Mouse (Mus musculus): ENCODE measurements at regions not wholly inside any gene's neighbourhood (a gene's known extent, or its start where the extent isn't known, plus 50 kb on each side); places are given as distances from the start of the nearest gene placed in this dataset.

DNA sequence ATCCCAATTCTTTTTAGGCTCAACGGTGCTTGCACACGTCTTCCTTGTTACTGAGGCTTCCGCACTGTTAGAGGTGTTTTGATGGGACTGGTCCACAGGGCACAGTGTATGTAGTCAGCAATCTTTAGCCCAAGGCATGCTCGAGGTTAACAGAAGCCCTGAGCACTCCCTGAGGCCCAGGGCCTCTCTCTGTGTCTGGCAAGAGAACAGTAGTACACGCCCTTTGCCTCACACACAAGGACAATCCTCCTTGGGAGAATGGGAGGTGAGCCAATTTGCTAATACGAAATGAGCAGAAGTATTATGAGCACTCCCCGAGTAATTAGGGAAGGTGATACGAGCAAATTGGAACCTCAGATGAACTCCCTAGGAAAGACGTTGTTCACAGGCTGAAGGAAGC, 136.5 kb upstream of the Arglu1 start:
- no peak for TF ChIP-seq CTCF (IDR thresholded peaks at IDR 0.05)
- peak overlapping the region; percentile 63 for H3K27ac ChIP-seq
- intact Hi-C loops (cut with DNase I), result loop anchor here (5.0 kb wide), 1 partner anchor 54 kb away; no protein-coding TSS in a partner anchor

GRCm38 (mm10) chr8:8824886-8825285, 134.6 kb upstream of the Arglu1 start:
- Histone ChIP-seq H3K27ac (no peak overlapping the region), H3K4me3 (no peak overlapping the region)
- TF ChIP-seq CTCF (IDR thresholded peaks at IDR 0.05), result no peak
- no peak for DNase-seq
- intact Hi-C loops (cut with DNase I), result loop anchor here (5.0 kb wide), 2 partner anchors 53 to 167 kb away; no protein-coding TSS in a partner anchor

More for the DNA sequence above, 136.5 kb upstream of the Arglu1 start:
- no peak overlapping the region; the same call in 1 of the 2 replicates for H3K4me3 ChIP-seq
- peak; percentile 57 for DNase-seq

- no peak for DNase-seq
- Histone ChIP-seq H3K27ac (no peak overlapping the region), H3K4me3 (no peak overlapping the region)
- intact Hi-C loops (cut with DNase I), result loop anchor here (5.0 kb wide), 1 partner anchor 171 kb away; no protein-coding TSS in a partner anchor
- TF ChIP-seq CTCF (IDR thresholded peaks at IDR 0.05), result no peak
These were observed 130.8 kb upstream of the Arglu1 start for GRCm38 (mm10) chr8:8821119-8821518.

DNA sequence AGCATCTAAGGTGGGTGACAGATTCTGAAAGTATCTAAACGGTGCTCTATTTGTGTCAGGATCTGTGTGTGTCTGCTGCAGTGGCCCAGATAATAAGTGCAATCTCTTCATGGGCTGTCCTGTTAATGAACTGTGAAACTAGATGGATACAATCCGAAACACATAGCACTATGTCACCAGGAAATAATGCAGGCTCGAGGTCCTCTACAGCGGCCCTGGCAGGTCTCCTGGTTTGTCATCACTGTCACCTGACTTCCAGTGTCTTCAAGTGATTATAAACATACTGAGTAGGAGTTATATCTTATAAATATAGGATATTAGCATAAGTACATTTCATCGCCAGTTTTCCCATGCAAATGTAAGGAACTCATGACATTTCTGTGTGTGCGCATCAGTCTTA, 130.3 kb upstream of the Arglu1 start:
- TF ChIP-seq CTCF (IDR thresholded peaks at IDR 0.05), result no peak
- no peak overlapping the region for H3K4me3 ChIP-seq
- H3K27ac ChIP-seq, result no peak overlapping the region
- intact Hi-C loops (cut with DNase I), result loop anchor here (5.0 kb wide), 1 partner anchor 172 kb away; no protein-coding TSS in a partner anchor
- no peak for DNase-seq

DNA sequence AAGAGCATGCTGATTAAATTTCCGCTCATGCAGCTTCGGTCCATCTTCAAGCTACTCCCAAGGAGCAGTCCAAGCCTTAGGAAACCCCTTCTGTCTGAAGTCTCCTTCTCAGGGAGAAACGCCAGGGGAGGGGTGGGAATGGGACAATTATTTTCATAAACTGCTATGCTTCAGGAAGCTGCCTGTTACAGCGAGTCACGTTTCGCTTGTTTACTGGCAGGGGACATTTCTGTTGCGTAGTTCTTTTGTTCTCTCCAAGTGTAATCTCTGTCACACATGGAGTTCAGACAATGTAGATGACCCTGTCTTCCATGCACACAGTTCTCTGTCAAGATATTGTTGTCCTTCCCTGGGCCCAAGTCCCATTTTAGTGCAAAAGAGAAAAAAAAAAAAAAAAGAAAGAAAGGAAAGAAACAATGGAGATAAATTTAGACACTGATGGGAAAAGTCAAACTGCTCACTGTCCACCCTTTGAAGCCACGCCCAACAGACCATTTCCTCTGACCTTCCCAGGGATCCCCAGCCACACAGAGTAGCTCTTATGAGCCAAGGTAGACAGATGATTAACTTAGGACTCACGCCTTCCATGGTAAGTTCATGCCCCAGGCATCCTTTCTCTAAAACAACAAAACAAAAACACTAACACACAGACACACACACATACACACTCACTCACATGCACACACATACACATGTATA, 129.1 kb upstream of the Arglu1 start:
- Histone ChIP-seq H3K27ac (peak overlapping the region; percentile 73), H3K4me3 (no peak overlapping the region)
- no peak for DNase-seq
- no peak for TF ChIP-seq CTCF (IDR thresholded peaks at IDR 0.05)
- intact Hi-C loops (cut with DNase I), result no loop called here

GRCm38 (mm10) chr8:8812807-8813167, 122.5 kb upstream of the Arglu1 start:
- no peak overlapping the region for H3K4me3 ChIP-seq
- DNase-seq, result no peak
- TF ChIP-seq CTCF (IDR thresholded peaks at IDR 0.05), result no peak
- no peak overlapping the region for H3K27ac ChIP-seq
- intact Hi-C loops (cut with DNase I), result no loop called here

DNA sequence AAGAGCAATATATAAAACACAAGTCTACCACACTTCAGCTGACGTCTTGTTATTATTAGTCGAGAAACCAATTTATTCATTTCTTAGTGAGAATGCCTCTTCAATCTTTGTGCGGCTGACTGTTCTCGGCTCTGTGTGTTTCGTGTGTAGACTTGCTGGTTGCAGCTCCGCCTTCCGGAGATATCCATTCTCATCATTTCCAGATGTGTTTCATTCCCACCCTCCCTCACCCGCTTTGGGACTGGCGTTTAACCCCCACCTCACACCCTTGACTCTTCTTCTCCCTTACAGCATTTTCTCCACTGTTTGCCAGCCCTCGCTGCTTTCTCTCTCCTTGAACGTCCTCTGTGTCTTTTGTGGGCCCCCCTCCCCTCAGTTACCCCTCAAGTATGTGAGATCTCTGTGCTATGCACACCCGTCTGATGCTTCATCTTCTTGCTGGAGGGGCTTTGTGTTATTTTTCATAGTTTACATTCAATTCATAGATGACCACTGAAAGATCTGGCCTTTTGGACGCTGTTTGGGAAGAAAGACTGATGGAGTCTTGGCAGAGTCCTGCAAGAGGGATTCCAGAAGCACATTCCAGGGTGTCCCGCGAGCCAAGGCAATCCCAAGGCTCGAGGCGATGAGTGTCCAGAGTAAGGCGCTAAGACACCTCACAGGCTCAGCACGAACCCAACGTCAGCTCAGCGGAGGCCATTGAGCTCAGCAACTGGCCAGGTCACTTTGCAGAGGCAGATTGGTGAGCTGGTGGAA, 121.9 kb upstream of the Arglu1 start:
- Histone ChIP-seq H3K27ac (peak overlapping the region; percentile 43; the same call in 1 of the 2 replicates), H3K4me3 (0 out of 2 replicates have a peak overlapping the region, but pooled peaks have one; percentile 5)
- intact Hi-C loops (cut with DNase I), result no loop called here
- peak; percentile 55 for DNase-seq
- no peak for TF ChIP-seq CTCF (IDR thresholded peaks at IDR 0.05)

GRCm38 (mm10) chr8:8810928-8811327, 120.6 kb upstream of the Arglu1 start:
- TF ChIP-seq CTCF (IDR thresholded peaks at IDR 0.05), result no peak
- intact Hi-C loops (cut with DNase I), result no loop called here
- H3K4me3 ChIP-seq, result no peak overlapping the region
- no peak overlapping the region for H3K27ac ChIP-seq
- DNase-seq, result no peak

DNA sequence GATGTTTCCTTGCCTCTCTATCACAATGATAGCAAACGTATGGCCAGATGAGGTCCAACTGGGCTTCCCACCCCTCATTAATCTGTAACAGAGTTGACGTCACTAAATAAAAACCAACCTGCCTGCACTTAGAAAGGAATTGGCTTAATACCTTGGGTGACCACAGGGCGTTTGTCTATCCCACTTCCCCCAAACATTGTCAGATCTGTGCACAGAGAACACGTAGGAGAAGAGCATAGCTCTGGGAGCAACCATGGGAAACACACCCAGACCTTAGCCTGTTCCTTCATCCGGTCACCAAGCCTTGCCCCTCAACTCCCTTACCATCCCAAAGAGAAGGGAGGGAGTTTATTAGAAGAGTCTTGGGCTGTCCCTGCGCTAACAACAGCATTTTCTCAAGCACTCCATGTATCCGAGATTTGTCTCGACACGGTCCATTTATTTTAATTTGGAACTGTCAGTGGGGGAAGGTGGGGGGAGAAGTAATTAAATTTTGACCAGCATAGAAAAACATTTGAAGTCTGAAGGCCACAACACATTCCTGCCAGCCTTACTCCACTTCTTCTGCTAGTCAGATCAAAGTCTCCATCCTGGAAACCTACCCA, 119.6 kb upstream of the Arglu1 start:
- intact Hi-C loops (cut with DNase I), result no loop called here
- Histone ChIP-seq H3K27ac (no peak overlapping the region), H3K4me3 (no peak overlapping the region)
- no peak for DNase-seq
- no peak for TF ChIP-seq CTCF (IDR thresholded peaks at IDR 0.05)

DNA sequence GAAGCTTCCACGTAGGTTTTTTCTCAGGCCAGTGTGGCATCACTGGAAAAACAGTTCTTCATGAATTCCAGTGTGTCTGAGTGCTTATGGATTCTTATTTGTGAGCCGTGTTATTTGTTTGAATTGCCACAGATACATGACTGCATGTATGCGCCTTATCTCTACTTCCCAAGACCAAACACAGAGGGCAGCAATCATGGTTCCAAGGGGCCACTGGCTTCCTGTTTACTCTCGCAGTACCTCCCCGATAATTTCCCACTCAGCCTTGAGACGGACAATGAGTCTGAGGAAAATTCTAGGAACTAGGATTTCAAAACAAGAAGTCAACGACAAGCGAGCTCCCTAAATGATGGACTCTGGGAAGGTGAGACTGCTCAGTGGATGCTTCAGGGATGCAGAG, 119.0 kb upstream of the Arglu1 start:
- intact Hi-C loops (cut with DNase I), result no loop called here
- TF ChIP-seq CTCF (IDR thresholded peaks at IDR 0.05), result no peak
- no peak for DNase-seq
- H3K27ac ChIP-seq, result no peak overlapping the region
- no peak overlapping the region for H3K4me3 ChIP-seq

DNA sequence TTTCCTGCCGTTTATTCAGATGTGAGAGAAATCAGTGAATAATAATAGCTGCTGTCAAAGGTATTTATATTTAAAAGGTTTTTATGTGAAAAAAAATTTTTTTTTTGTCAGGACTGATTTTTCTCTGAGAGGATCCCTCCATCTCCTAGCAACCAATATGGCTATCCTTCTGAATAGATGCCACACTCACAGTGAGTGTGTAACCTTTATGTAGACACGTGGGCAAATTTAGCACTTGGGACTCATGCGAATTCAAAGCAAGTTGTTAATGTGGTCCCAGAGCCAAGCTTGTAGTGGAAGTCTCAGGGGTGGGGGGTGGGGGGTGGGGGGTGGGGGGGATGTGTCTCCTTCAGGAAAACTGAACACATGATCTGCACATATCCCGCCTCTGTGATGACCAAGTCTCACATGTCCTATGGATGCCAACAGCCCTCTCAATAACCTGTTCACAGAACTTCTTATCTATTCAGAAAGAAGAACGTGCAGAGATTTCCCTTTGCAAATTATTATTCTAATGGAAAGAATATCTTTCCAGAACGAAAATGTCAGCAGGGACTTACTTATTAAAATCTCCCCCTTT, 112.5 kb upstream of the Arglu1 start:
- Histone ChIP-seq H3K27ac (no peak overlapping the region), H3K4me3 (no peak overlapping the region)
- TF ChIP-seq CTCF (IDR thresholded peaks at IDR 0.05), result no peak
- intact Hi-C loops (cut with DNase I), result no loop called here
- DNase-seq, result no peak

DNA sequence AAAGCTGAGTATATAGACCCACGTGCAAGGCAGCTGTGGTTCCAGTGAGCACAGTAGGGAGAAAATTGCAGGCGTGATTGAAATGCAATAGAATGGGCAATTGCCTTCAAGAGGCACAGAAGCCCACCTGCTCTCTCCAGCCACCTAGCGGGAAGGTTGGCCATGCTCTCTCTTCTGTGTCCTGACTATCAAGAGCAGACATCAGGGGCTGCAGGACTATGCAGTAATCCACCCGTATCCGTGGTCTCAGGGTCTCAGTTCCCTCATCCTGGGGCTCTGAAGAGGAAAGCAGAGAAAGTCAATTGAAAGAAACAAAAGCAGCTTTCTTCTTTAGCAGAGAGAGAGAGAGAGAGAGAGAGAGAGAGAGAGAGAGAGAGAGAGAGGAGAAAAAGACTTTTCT, 112.0 kb upstream of the Arglu1 start:
- TF ChIP-seq CTCF (IDR thresholded peaks at IDR 0.05), result no peak
- intact Hi-C loops (cut with DNase I), result no loop called here

DNA sequence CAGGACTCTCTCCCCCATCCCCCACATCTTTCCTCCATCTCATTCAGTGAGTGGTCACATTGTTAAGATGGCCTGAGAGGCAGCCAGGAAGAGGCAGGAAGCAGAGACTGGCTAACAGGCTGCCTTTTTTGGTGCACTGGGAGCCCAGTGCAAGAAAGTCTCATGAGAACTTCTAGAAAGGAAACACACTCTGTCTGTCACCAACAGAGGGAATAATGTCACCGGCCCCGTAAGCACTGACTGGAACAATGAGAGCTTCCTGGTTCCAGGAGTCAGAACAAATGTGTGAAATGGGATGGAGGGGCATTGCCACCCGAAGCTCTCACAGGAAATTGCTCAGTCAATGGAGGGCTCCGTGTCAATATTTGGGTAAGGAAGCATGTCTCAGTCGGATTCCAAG, 111.3 kb upstream of the Arglu1 start:
- no peak for TF ChIP-seq CTCF (IDR thresholded peaks at IDR 0.05)
- intact Hi-C loops (cut with DNase I), result no loop called here
- H3K4me3 ChIP-seq, result no peak overlapping the region
- no peak for DNase-seq
- no peak overlapping the region for H3K27ac ChIP-seq

More for the DNA sequence above, 112.0 kb upstream of the Arglu1 start:
- no peak overlapping the region for H3K4me3 ChIP-seq
- DNase-seq, result no peak
- H3K27ac ChIP-seq, result no peak overlapping the region
